Mouse (Mus musculus) c-Kit-positive CD71-positive TER-119-negative erythroid progenitor cells, embryonic 14.5 days (primary cell): ENCODE measurements around the gene Ap1s2.

Source experiments
- DNase-seq: peaks from one replicate; pipeline ENCODE4 v3.0.0-alpha.2; 2013; ENCODE audit warnings: low read depth

Ap1s2 gene

GRCm38 (mm10) chrX:163981092-163981491 is 72.3 kb downstream of the Ap1s2 start:
- DNase-seq: no peak

- no peak for DNase-seq
These were observed 72.7 kb downstream of the Ap1s2 start for GRCm38 (mm10) chrX:163981500-163981899.

- no peak for DNase-seq
These were observed 73.3 kb downstream of the Ap1s2 start for GRCm38 (mm10) chrX:163982129-163982528.
